Comparison of ENCODE assay signal across 10 mouse cellular contexts in the genomic region with DNA sequence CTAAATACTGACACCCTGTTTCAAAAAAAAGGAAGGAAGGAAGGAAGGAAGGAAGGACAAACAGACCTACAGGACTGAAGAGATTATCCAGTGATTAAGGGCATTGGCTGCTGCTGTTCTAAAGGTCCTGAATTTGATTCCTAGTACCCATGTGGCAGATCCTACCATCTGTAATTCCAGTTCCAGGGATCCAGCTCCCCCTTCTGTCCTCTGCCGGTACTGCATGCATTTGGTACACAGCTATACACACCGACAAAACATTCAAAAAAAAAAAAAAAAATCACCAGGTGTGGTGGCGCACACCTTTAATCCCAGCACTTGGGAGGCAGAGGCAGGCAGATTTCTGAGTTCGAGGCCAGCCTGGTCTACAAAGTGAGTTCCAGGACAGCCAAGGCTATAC. TPM values are rescaled to one million over a fixed set of nuclear protein-coding genes. Genes with fewer than 3 reads are reported as not detected.
DNase-seq lines count a peak whose midpoint lies in the region; ATAC-seq and TF ChIP-seq lines count a peak whose summit lies in the region.
"Had no signal": no experiment of that assay in that cellular context is flagged by ENCODE, and none has a peak within 500 bp of the region (broad histone marks: within the 10 kb centered on the region; RNA-seq: fewer than 3 reads in every experiment).

No protein-coding gene starts in this region.

- TF ChIP-seq CTCF in heart, postnatal 0 days (IDR thresholded peaks at IDR 0.05; ENCODE audit: low read depth) = peak; percentile 30
- 0 out of 2 replicates have a peak, but pooled peaks have one; percentile 13 for TF ChIP-seq CTCF in embryonic fibroblast, embryonic 13.5 days (IDR thresholded peaks at IDR 0.05; ENCODE audit: borderline replicate concordance, insufficient read depth, low read length)

- H3K9ac ChIP-seq in heart, postnatal 0 days (replicated peaks; ENCODE audit: low read depth, low read length) = no peak overlapping the region
- H3K9ac ChIP-seq: embryonic facial prominence, embryonic 13.5 days; limb, embryonic 15.5 days had no signal

- H3K4me3 ChIP-seq in heart, postnatal 0 days (ENCODE audit: low read depth, low read length) = no peak overlapping the region
- H3K4me3 ChIP-seq in heart, embryonic 10.5 days = no peak overlapping the region
- no peak overlapping the region for H3K4me3 ChIP-seq in embryonic fibroblast, embryonic 13.5 days (ENCODE audit: insufficient read depth, low read length)
- H3K4me3 ChIP-seq: embryonic facial prominence, embryonic 13.5 days; limb, embryonic 15.5 days had no signal

- H3K4me1 ChIP-seq in heart, postnatal 0 days (ENCODE audit: control insufficient read depth, insufficient read depth) = no peaks in the 10 kb centered on the region
- peaks cover 12% of the 10 kb centered on the region for H3K4me1 ChIP-seq in heart, embryonic 10.5 days
- peaks cover 2% of the 10 kb centered on the region for H3K4me1 ChIP-seq in embryonic fibroblast, embryonic 13.5 days (ENCODE audit: control insufficient read depth, insufficient read depth, low read length)
- H3K4me1 ChIP-seq: embryonic facial prominence, embryonic 13.5 days; limb, embryonic 15.5 days had no signal

- no peak for ATAC-seq in heart, postnatal 0 days (ENCODE audit: insufficient read depth, low read depth)
- peak; percentile 63; the same call in 1 of the 2 replicates for ATAC-seq in megakaryocyte-erythroid progenitor cell, adult 5-6 weeks (replicated peaks; ENCODE audit: low FRiP score, low TSS enrichment, poor library complexity, severe bottlenecking)

- H3K4me2 ChIP-seq in heart, postnatal 0 days (ENCODE audit: low read depth, low read length) = no peak overlapping the region
- H3K4me2 ChIP-seq: embryonic facial prominence, embryonic 13.5 days; limb, embryonic 15.5 days had no signal

- TF ChIP-seq EP300 in heart, postnatal 0 days (IDR thresholded peaks at IDR 0.05; ENCODE audit: low read depth) = no peak

- 73% methylated on average over 3 of the region's 4 CpGs for WGBS in heart, postnatal 0 days
- WGBS in heart, embryonic 10.5 days = 66% methylated on average over 4 of the region's 4 CpGs

- H3K9me3 ChIP-seq in heart, postnatal 0 days (replicated peaks; ENCODE audit: control insufficient read depth, low read length) = no peaks in the 10 kb centered on the region
- no peaks in the 10 kb centered on the region for H3K9me3 ChIP-seq in heart, embryonic 10.5 days
- H3K9me3 ChIP-seq: embryonic facial prominence, embryonic 13.5 days; limb, embryonic 15.5 days had no signal

- H3K27ac ChIP-seq in heart, postnatal 0 days (ENCODE audit: low read depth) = no peak overlapping the region
- no peak overlapping the region for H3K27ac ChIP-seq in heart, embryonic 10.5 days
- no peak overlapping the region for H3K27ac ChIP-seq in embryonic fibroblast, embryonic 13.5 days (ENCODE audit: insufficient read depth, low read length)
- H3K27ac ChIP-seq: embryonic facial prominence, embryonic 13.5 days; limb, embryonic 15.5 days had no signal

- H3K27me3 ChIP-seq in heart, postnatal 0 days (ENCODE audit: control insufficient read depth, insufficient read depth, low read length) = no peaks in the 10 kb centered on the region
- H3K27me3 ChIP-seq in heart, embryonic 10.5 days (ENCODE audit: insufficient read depth, poor library complexity, severe bottlenecking) = no peaks in the 10 kb centered on the region
- H3K27me3 ChIP-seq: embryonic facial prominence, embryonic 13.5 days; limb, embryonic 15.5 days had no signal

- TF ChIP-seq POLR2A in embryonic fibroblast, embryonic 13.5 days (IDR thresholded peaks at IDR 0.05; ENCODE audit: low read depth, low read length) = no peak

- peaks cover 40% of the 10 kb centered on the region for H3K36me3 ChIP-seq in heart, postnatal 0 days (replicated peaks; ENCODE audit: control insufficient read depth, insufficient read depth, low read length)
- peaks cover 37% of the 10 kb centered on the region for H3K36me3 ChIP-seq in heart, embryonic 10.5 days

- DNase-seq in heart, postnatal 0 days (ENCODE audit: low spot score) = no peak
- DNase-seq in heart, embryonic 10.5 days (ENCODE audit: low spot score) = no peak
- DNase-seq in A20 (ENCODE audit: low read depth, low spot score) (peak; percentile 49), MEL-GATA-1-ER (ENCODE audit: extremely low read depth, low read depth) (peak; percentile 28)
- DNase-seq in left cerebral cortex, postnatal 25 days (ENCODE audit: low spot score in 2 of 2) = no peak
- DNase-seq in left cerebral cortex, postnatal 36 days (ENCODE audit: low spot score in 2 of 2) = no peak

- intact Hi-C loops in left cerebral cortex, postnatal 25 days (cut with DNase I) = no loop called here
- intact Hi-C loops in left cerebral cortex, postnatal 36 days (cut with DNase I) = no loop called here

RNA-seq across cellular contexts. Expression of a gene that starts 45.8 kb away (rescaled TPM):
- 37.2 and 38.1 TPM in 2 replicates for total RNA-seq in heart, postnatal 0 days (2014; rRNA removed; ENCODE audit: low replicate concordance)
- 11.1 and 11.8 TPM in 2 replicates for polyA plus RNA-seq in heart, postnatal 0 days (2015; fragmentation: Nextera tagmentation; extraction: Ambion mirVana)
- 15.2 and 17.0 TPM in 2 replicates for polyA plus RNA-seq in heart, embryonic 10.5 days (2016; fragmentation: Nextera tagmentation; extraction: Ambion mirVana)
- polyA plus RNA-seq in embryonic fibroblast, embryonic 13.5 days (2011; ENCODE audit: insufficient read length, low read depth, missing spikeins) = 40.2 and 40.8 TPM in 2 replicates
- 15.0 and 18.2 TPM in 2 replicates for total RNA-seq in megakaryocyte-erythroid progenitor cell, adult 5-6 weeks (2014; fragmentation: Nextera tagmentation)
- total RNA-seq in megakaryocyte-erythroid progenitor cell, adult 5-6 weeks (2017) = 14.4 and 16.2 TPM in 2 replicates
- 10 to 100 TPM; 50.9 to 56.3 TPM for total RNA-seq in left cerebral cortex, postnatal 25 days (2021)
- total RNA-seq in left cerebral cortex, postnatal 36 days (2021) = 10 to 100 TPM; 50.2 to 54.0 TPM

Comparison
In these comparisons a context has a peak if more than half of its experiments do, and no peak if none do; other contexts are left out.
1. DNase-seq: peak in A20 (single experiment) and MEL-GATA-1-ER (single experiment); none in heart, postnatal 0 days (single experiment), heart, embryonic 10.5 days (single experiment), left cerebral cortex, postnatal 25 days (0 of 2) and left cerebral cortex, postnatal 36 days (0 of 2).